Mouse (Mus musculus): ENCODE data around the gene Sart1. TPM values are rescaled to one million over a fixed set of nuclear protein-coding genes. Genes with fewer than 3 reads are reported as not detected.

Gene Sart1
- polyA plus RNA-seq (2015; fragmentation: Nextera tagmentation; extraction: Ambion mirVana), result 36.8 and 43.5 TPM in 2 replicates

GRCm38 (mm10) chr19:5388588-5389242 is at the start of gene Sart1:
Gene Sart1 (minus strand): TSS chr19:5388703.

GRCm38 (mm10) chr19:5424782-5425741 is 36.6 kb upstream of the Sart1 start, which contains the start of the genes Drap1 and AI837181:
Gene Drap1 (minus strand): TSS chr19:5424979.
Gene AI837181 (plus strand): TSS chr19:5425144.

GRCm38 (mm10) chr19:5402293-5402692 is 13.8 kb upstream of the Sart1 start, which contains the start of gene Tsga10ip:
Gene Tsga10ip (minus strand): TSS chr19:5402526.

GRCm38 (mm10) chr19:5367053-5367359 is 21.5 kb downstream of the Sart1 start, which contains the start of gene Banf1:
Gene Banf1 (minus strand): TSS chr19:5367168.

GRCm38 (mm10) chr19:5366175-5367052 is 22.1 kb downstream of the Sart1 start, which contains the start of gene Eif1ad:
Gene Eif1ad (plus strand): TSS chr19:5366741.

GRCm38 (mm10) chr19:5349502-5349873 is 39.0 kb downstream of the Sart1 start, which contains the start of gene Cst6:
Gene Cst6 (minus strand): TSS chr19:5349574.

GRCm38 (mm10) chr19:5335441-5335840 is 53.1 kb downstream of the Sart1 start, which contains the start of gene Catsper1:
Gene Catsper1 (plus strand): TSS chr19:5335741.

Other genes with a start within 250 kb of the Sart1 start
- gene Pacs1, start 115.6 kb downstream of the Sart1 start, polyA plus RNA-seq (2015; fragmentation: Nextera tagmentation; extraction: Ambion mirVana), result 13.0 and 16.0 TPM in 2 replicates
- gene Sf3b2, start 93.2 kb downstream of the Sart1 start, polyA plus RNA-seq (2015; fragmentation: Nextera tagmentation; extraction: Ambion mirVana), result 149 and 197 TPM in 2 replicates
- gene Gal3st3, start 90.4 kb downstream of the Sart1 start, polyA plus RNA-seq (2015; fragmentation: Nextera tagmentation; extraction: Ambion mirVana), result 0.55 and 1.7 TPM in 2 replicates
- not detected in 2 replicates for gene Catsper1, start 53.0 kb downstream of the Sart1 start, polyA plus RNA-seq (2015; fragmentation: Nextera tagmentation; extraction: Ambion mirVana)
- 3.2 and 5.0 TPM in 2 replicates for gene Cst6, start 39.1 kb downstream of the Sart1 start, polyA plus RNA-seq (2015; fragmentation: Nextera tagmentation; extraction: Ambion mirVana)
- 23.8 and 31.0 TPM in 2 replicates for gene Eif1ad, start 22.0 kb downstream of the Sart1 start, polyA plus RNA-seq (2015; fragmentation: Nextera tagmentation; extraction: Ambion mirVana)
- gene Banf1, start 21.5 kb downstream of the Sart1 start, polyA plus RNA-seq (2015; fragmentation: Nextera tagmentation; extraction: Ambion mirVana), result 194 and 261 TPM in 2 replicates
- gene Tsga10ip, start 13.8 kb upstream of the Sart1 start, polyA plus RNA-seq (2015; fragmentation: Nextera tagmentation; extraction: Ambion mirVana), result not detected in 2 replicates
- 284 and 285 TPM in 2 replicates for gene Drap1, start 36.3 kb upstream of the Sart1 start, polyA plus RNA-seq (2015; fragmentation: Nextera tagmentation; extraction: Ambion mirVana)
- gene AI837181, start 36.4 kb upstream of the Sart1 start, polyA plus RNA-seq (2015; fragmentation: Nextera tagmentation; extraction: Ambion mirVana), result 42.0 and 47.6 TPM in 2 replicates
- gene Fosl1, start 58.8 kb upstream of the Sart1 start, polyA plus RNA-seq (2015; fragmentation: Nextera tagmentation; extraction: Ambion mirVana), result not detected in 2 replicates
- gene Ccdc85b, start 69.2 kb upstream of the Sart1 start, polyA plus RNA-seq (2015; fragmentation: Nextera tagmentation; extraction: Ambion mirVana), result 12.7 and 16.2 TPM in 2 replicates
- 92.0 and 126 TPM in 2 replicates for gene Fibp, start 71.9 kb upstream of the Sart1 start, polyA plus RNA-seq (2015; fragmentation: Nextera tagmentation; extraction: Ambion mirVana)
- gene Ctsw, start 79.8 kb upstream of the Sart1 start, polyA plus RNA-seq (2015; fragmentation: Nextera tagmentation; extraction: Ambion mirVana), result 0.36 and 1.1 TPM in 2 replicates
- 77.3 and 88.0 TPM in 2 replicates for gene Efemp2, start 85.3 kb upstream of the Sart1 start, polyA plus RNA-seq (2015; fragmentation: Nextera tagmentation; extraction: Ambion mirVana)
- gene Mus81, start 99.7 kb upstream of the Sart1 start, polyA plus RNA-seq (2015; fragmentation: Nextera tagmentation; extraction: Ambion mirVana), result 18.1 and 22.0 TPM in 2 replicates
- gene Cfl1, start 101.8 kb upstream of the Sart1 start, polyA plus RNA-seq (2015; fragmentation: Nextera tagmentation; extraction: Ambion mirVana), result 1,277 and 1,424 TPM in 2 replicates
- not detected in 2 replicates for gene 1700020D05Rik, start 115.1 kb upstream of the Sart1 start, polyA plus RNA-seq (2015; fragmentation: Nextera tagmentation; extraction: Ambion mirVana)
- gene Snx32, start 121.8 kb upstream of the Sart1 start, polyA plus RNA-seq (2015; fragmentation: Nextera tagmentation; extraction: Ambion mirVana), result 14.4 and 16.0 TPM in 2 replicates
- gene Ovol1, start 171.9 kb upstream of the Sart1 start, polyA plus RNA-seq (2015; fragmentation: Nextera tagmentation; extraction: Ambion mirVana), result 0.36 and 0.41 TPM in 2 replicates
- gene Ap5b1, start 179.3 kb upstream of the Sart1 start, polyA plus RNA-seq (2015; fragmentation: Nextera tagmentation; extraction: Ambion mirVana), result 1.0 and 4.3 TPM in 2 replicates
- 189 and 232 TPM in 2 replicates for gene Rnaseh2c, start 213.2 kb upstream of the Sart1 start, polyA plus RNA-seq (2015; fragmentation: Nextera tagmentation; extraction: Ambion mirVana)
- 42.7 and 55.8 TPM in 2 replicates for gene Kat5, start 221.5 kb upstream of the Sart1 start, polyA plus RNA-seq (2015; fragmentation: Nextera tagmentation; extraction: Ambion mirVana)
- gene Rela, start 248.8 kb upstream of the Sart1 start, polyA plus RNA-seq (2015; fragmentation: Nextera tagmentation; extraction: Ambion mirVana), result 32.7 and 55.1 TPM in 2 replicates

All from adrenal gland, postnatal 0 days (tissue).